Mouse (Mus musculus) erythroblast, adult 5-6 weeks (primary cell): ENCODE data around the gene Gm49510. TPM values are rescaled to one million over a fixed set of nuclear protein-coding genes. Genes with fewer than 3 reads are reported as not detected.

ENCODE experiments used
- ATAC-seq: replicated peaks from 2 replicates; pipeline ENCODE4 v1.8.0; 2016; ENCODE audit warnings: moderate number of reproducible peaks, mild to moderate bottlenecking, moderate TSS enrichment, inconsistent platforms; ENCODE audit not compliant: poor library complexity, low FRiP score, severe bottlenecking
- total RNA-seq, 2 experiments: library from RNA; stranded (forward) in 1 of 2; stranded (reverse) in 1 of 2; fragments of 150-400 nt in 1 of 2; fragments of 200-764, 138-1000 nt in 1 of 2; gene quantifications; 2 replicates each; pipeline versions ENCODE4 v1.2.3 to v1.2.4; 2015 to 2017; ENCODE audit warnings: low replicate concordance in 2 of 2

The Gm49510 gene
- total RNA-seq, 2 experiments from 2014 or later = 0.77 TPM; not detected in 1

DNA sequence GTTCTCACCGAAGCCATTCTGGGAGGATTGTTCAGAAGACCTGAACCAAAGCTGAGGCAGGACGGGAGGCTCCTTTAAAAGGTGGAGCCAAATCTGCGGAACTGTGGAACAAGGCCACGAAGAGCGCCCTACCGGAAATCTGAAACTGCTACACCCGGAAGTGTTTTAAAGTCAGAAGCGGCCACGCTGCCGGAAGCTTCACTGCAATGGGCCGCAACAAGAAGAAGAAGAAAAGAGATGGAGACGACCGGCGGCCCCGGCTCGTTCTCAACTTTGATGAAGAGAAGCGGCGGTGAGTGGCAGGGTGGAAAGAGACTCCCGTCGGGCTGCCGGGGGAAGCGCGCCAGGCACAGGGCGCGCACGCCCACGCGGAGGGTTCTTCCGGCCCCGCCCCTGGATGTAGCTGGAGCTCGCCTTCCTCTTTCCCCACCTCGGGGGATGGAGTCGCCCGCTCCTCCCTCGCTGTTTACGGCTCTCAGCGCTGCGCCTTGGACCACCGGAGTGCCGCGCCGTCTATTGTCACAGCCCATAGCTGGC lies 35.4 kb downstream of the Gm49510 start, which contains the start of gene Nol12:
Nol12 (plus strand) TSS at position 150 of the 537 bp plus-strand sequence.
- peak; percentile 89 for ATAC-seq

DNA sequence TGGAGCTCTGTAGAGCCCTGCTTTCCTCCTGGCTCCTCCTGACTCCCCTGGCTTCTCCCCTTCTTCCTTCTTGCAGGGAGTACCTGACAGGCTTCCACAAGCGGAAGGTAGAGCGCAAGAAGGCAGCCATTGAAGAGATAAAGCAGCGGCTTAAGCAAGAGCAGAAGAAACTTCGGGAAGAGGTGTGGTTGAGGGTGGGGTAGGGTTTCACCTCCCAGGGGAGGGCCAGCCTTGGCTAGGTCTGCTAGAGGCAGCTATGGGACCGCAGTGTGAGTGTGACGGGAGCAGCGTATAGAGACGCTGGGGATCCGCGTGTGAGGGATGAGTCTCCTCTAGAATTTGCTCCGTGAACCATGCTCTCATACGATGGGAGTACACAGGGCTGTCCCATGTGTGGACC lies 36.9 kb downstream of the Gm49510 start:
- ATAC-seq = no peak

DNA sequence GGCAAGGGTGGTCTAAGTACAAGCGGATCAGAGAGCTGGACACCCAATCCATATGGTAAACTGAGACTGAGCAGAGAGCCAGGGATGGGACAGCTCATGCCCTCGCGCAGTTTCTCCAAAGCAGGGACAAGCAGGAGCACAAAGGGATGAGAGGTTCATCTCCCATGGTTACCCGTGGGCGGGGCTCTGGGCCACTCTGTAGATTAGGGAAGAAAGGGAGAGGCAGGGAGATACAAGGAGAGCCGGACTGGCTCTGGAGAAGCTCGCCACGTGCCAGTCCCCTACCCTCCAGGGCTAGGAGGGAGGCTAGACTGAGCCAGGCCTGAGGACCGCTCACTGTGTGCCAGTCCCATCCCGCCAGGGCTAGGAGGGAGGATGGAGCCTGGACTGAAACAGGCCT lies 37.8 kb downstream of the Gm49510 start:
- no peak for ATAC-seq

DNA sequence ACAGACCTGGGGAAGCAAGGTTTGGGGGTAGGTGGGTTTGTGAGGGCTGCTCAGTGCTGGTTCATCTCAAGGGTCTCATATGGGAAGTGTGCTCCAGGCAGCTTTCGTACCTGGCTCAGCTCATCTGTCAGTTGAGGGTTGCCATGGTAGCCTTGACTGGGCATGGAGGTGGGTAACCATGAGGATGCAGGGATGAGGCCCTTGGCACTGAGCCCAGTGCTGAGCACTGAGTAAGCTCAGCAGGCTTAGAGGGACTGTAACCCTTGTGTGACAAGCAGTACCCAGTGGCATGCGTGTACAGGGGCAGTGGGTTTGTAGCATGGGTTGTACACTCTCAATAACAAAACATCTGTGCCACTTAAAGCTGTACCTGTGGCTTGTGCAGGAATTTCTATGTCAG lies 38.5 kb downstream of the Gm49510 start:
- no peak for ATAC-seq

DNA sequence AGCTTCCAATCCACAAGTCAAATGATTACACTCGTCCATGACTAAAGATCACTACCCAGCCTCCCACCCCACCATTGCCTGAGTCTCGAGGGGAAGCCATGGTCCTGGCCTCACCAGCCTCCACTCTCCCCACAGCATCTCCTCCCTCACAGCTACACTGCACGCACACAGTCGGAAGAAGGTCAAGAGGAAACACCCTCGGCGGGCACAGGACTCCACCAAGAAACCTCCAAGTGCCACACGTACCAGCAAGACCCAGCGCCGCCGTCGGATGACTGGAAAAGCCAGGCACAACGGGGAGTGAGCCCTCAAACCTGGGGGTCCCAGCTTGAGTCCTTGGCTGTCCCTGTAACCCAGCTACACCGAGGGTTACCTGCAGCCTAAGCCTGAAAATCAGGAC lies 40.9 kb downstream of the Gm49510 start:
- no peak for ATAC-seq

DNA sequence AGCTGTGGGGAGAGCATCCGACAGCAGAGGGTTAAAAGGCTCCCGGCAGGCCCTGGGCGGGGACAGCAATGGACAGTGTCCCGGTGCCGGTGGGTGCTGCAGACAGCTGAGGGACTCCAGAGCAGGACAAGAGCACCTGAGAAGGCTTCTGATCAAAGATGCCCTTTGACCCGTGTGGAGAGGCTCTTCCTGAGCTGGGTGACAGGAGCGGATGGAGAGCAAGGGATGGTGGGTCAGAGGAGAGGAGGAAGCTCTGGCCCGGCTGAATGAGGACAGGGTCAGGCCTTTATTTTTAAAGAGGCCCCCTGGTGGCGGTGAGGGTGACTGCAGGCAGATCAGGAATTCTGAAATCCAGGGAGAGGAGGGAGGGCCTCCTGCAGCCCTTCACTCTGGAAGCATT lies 43.2 kb downstream of the Gm49510 start:
- ATAC-seq = peak; percentile 78

DNA sequence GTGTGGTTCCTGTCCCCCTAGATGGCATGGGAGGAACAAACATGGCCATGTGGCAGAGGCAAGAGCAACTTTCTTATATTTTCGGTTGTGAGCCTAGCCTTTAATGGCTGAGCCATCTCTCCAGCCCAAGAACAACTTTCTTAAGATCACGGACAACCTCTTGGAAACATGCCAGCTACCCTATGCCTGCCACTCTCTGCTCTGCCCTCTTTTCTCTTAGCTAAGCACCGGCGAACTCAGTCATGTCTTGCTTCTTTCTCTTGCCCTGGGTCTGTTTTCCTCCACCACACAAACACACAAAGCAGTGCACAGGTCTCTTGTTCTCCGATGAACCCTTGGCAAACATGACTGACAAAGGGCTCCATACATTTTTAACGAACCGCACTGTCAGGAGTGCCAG lies 46.8 kb downstream of the Gm49510 start:
- no peak for ATAC-seq

DNA sequence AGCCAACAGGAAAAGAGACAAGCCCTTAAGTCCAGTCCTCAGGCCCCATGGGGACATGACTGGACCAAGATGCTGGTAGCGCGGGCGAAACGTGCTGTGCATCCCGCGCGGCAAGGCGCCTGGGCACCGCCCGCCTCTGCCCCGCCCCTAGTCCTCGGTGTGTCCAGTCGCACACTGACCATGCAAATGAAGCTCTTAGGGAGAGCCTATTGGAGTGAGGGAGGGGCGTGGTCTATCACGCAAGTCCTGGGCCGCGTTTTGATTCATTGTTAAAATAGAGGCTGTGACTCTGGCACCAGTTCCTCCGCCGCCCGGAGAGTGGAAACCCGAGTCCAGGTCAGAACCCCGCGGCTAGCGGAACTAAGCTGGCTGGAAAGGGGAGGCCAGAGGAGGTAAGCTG lies 48.2 kb downstream of the Gm49510 start, which contains the start of gene Triobp:
Triobp (plus strand) TSS at position 68 of the 400 bp plus-strand sequence.
- ATAC-seq = peak; percentile 78

DNA sequence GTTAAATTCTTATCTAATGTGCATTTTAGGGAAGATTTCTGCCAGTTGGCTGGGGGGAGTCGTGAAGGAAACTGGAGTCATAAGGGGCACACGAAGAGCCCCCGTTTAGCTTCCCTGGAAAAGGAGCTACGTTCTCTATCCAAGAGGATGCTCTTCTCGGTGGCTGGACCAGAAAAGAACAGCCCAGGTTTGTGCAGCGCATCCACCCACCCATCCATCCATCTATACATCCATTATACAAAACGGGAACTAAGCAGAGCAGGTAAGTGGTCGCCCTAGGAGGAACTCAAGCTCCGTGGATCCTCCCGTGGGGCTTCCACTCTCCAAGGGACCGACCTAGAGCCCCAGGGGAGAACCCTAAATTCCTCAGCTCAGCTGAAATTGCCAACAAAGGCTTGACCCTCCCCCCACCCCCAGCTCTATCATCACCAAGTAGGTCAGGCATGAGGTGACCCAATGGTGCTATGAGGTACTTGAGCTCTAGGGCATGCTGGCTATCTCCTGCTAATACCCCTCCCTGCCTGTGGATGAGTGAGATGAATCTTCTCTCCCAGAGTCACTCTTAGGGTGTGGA lies 48.8 kb downstream of the Gm49510 start:
- no peak for ATAC-seq

DNA sequence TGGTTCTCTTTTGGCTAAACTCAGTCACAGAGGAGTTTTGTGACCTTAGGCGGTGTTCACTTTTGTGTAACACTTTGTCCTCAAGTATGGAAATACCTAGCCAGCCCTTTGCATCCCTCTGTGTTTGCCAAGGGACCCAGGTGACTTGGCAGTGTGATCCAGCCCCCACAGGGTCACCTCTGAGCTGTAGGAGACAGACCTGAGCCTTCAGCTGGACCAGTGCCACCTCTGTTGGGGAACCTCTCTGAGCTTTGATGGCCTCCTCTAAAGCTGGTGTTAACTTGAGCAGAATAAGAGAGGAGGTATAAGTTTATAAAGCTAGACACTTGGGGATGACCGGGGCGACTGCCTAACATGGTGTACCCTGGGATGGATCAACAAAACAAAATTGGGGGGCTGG lies 49.4 kb downstream of the Gm49510 start:
- no peak for ATAC-seq

DNA sequence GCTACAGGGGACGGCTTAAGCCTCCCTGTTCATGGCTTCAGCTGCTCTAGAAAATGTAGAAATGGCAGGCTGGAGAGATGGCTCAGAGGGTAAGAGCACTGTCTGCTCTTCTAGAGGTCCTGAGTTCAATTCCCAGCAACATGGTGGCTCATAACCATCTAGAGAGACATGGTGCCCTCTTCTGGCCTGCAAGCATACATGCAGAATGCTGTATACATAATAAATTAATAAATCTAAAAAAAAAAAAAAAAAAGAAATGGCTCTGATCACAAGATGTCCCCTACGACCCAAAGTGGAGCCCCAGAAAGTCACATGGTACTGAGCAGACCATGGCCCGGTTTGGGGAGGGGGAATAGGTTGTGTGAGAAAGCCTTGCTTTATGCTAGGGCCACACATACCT lies 56.2 kb downstream of the Gm49510 start:
- no peak for ATAC-seq

DNA sequence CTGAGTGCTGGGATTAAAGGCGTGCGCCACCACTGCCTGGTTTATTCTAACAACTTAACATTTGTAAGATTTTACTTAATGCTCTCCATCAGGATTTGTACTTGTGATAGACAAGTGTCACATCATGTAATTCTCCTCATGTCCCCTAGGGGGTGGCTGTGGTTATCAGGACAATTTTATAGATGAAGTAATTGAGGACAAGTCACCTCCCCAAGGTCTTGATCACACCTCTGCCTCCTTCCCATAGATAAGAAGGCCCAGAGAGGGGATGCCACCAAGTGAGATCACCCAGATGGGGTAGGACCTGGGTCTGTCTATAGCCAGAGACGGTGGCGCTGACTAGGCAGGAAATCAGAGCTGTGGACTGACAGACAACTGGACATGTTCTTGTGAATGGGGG lies 56.9 kb downstream of the Gm49510 start:
- ATAC-seq = peak; percentile 50; the same call in 1 of the 2 replicates

DNA sequence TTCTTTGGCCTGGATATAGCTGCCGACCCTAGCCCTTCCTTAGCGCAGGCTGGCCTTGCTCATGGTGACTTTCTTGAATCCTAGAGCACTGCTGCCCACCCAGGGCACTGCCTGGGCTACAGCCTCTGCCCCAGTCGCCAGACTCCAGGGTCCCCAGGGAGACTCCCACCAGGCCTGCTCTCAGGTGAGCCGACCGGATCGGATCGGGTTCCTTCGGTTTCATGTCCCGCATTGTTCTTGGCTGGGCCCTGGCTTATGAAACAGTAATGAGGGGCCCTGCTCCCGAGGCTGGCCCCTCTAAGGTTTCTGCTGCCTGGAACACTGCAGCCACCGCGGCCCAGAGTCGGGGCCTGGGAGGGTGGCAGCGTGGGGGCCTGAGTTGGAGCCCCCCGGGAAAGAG lies 57.6 kb downstream of the Gm49510 start:
- ATAC-seq = no peak

DNA sequence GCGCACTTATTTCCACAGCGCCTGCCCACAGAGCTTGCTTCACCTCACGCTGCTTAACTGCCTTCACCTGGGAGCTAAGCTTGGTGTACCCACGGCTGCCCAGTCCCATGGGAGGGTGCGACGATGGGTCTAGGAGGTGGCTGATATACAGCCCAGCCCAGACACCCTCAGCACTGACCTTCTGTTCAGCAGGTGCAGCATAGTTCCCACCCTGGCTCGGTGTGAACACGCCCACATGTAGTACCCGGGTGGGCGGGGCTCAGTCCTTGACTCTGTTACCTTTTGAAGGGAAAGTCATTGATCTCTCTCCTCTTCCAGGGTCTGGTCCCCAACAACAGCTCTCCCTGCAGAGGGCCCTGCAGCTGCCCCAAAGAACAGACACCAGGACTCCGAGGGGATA lies 60.1 kb downstream of the Gm49510 start:
- ATAC-seq = no peak

DNA sequence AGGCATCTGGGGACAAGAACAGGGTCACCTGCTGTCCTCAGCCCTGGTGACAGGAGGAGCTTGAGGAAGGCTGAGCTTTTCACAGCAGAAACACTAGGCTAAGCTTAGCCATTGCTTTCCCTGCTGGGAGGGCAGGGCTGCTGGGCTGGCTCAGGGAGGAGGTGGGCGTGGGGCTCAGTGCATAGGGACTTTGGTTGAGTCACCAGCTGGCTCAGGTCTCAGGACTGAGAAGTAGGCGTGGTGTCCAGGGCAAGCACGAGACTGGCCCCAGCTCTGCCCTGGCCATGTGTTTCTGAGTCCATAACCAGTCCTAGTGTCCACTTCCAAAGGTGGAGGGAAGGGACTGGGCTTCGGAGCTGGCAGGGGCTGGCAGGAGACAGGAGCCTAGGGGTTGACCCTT lies 60.6 kb downstream of the Gm49510 start:
- no peak for ATAC-seq

DNA sequence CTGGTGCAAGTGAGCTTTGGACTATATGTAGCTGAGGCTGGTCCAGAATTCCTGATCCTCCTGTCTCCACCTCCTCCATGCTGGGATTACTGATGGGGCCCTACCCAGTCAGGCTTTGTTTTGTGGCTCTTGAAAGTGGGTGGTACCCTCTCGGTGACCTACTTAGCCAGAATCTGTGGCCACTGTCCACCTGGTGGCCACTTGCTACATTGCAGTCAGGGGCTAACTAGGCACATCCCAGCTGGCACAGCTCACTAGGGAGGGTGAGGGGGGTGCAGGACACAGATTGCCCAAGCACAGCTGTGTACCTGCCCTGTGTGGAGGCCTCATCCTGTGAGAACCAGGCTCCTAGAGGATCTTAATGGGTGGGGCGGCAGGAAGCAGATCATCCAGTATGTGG lies 63.4 kb downstream of the Gm49510 start:
- peak; percentile 72 for ATAC-seq

Other genes with a start within 250 kb of the Gm49510 start
- not detected in 2 replicates for gene Elfn2, start 180.9 kb upstream of the Gm49510 start, total RNA-seq (2015; ENCODE audit: low replicate concordance)
- 0.09 TPM in 1 of 2 replicates, not detected in the other for gene Elfn2, start 180.9 kb upstream of the Gm49510 start, total RNA-seq (2017; ENCODE audit: low replicate concordance)
- 0.38 and 1.7 TPM in 2 replicates for gene Mfng, start 126.2 kb upstream of the Gm49510 start, total RNA-seq (2015; ENCODE audit: low replicate concordance)
- gene Mfng, start 126.2 kb upstream of the Gm49510 start, total RNA-seq (2017; ENCODE audit: low replicate concordance) = 0.17 and 0.98 TPM in 2 replicates
- 0.58 TPM in 1 of 2 replicates, not detected in the other for gene Card10, start 96.6 kb upstream of the Gm49510 start, total RNA-seq (2015; ENCODE audit: low replicate concordance)
- 0.56 TPM in 1 of 2 replicates, not detected in the other for gene Card10, start 96.6 kb upstream of the Gm49510 start, total RNA-seq (2017; ENCODE audit: low replicate concordance)
- gene Cdc42ep1, start 57.0 kb upstream of the Gm49510 start, total RNA-seq (2015; ENCODE audit: low replicate concordance) = not detected in 2 replicates
- 0.70 TPM in 1 of 2 replicates, not detected in the other for gene Cdc42ep1, start 57.0 kb upstream of the Gm49510 start, total RNA-seq (2017; ENCODE audit: low replicate concordance)
- not detected in 2 replicates for gene Lgals2, start 44.1 kb upstream of the Gm49510 start, total RNA-seq (2015; ENCODE audit: low replicate concordance)
- gene Lgals2, start 44.1 kb upstream of the Gm49510 start, total RNA-seq (2017; ENCODE audit: low replicate concordance) = not detected in 2 replicates
- 6.5 and 17.1 TPM in 2 replicates for gene Gga1, start 22.5 kb upstream of the Gm49510 start, total RNA-seq (2015; ENCODE audit: low replicate concordance)
- gene Gga1, start 22.5 kb upstream of the Gm49510 start, total RNA-seq (2017; ENCODE audit: low replicate concordance) = 3.5 and 3.7 TPM in 2 replicates
- gene Sh3bp1, start 101 bp downstream of the Gm49510 start, total RNA-seq (2015; ENCODE audit: low replicate concordance) = 13.6 and 15.2 TPM in 2 replicates
- gene Sh3bp1, start 101 bp downstream of the Gm49510 start, total RNA-seq (2017; ENCODE audit: low replicate concordance) = 4.5 and 8.8 TPM in 2 replicates
- gene Pdxp, start 14.3 kb downstream of the Gm49510 start, total RNA-seq (2015; ENCODE audit: low replicate concordance) = 2.7 and 9.4 TPM in 2 replicates
- gene Pdxp, start 14.3 kb downstream of the Gm49510 start, total RNA-seq (2017; ENCODE audit: low replicate concordance) = not detected in 2 replicates
- gene Lgals1, start 27.1 kb downstream of the Gm49510 start, total RNA-seq (2015; ENCODE audit: low replicate concordance) = 46.1 and 56.2 TPM in 2 replicates
- gene Lgals1, start 27.1 kb downstream of the Gm49510 start, total RNA-seq (2017; ENCODE audit: low replicate concordance) = 77.5 and 79.0 TPM in 2 replicates
- gene Nol12, start 35.3 kb downstream of the Gm49510 start, total RNA-seq (2015; ENCODE audit: low replicate concordance) = 1.5 and 6.1 TPM in 2 replicates
- gene Nol12, start 35.3 kb downstream of the Gm49510 start, total RNA-seq (2017; ENCODE audit: low replicate concordance) = 7.6 and 10.7 TPM in 2 replicates
- gene Triobp, start 48.1 kb downstream of the Gm49510 start, total RNA-seq (2015; ENCODE audit: low replicate concordance) = 42.6 and 43.6 TPM in 2 replicates
- 16.3 and 20.9 TPM in 2 replicates for gene Triobp, start 48.1 kb downstream of the Gm49510 start, total RNA-seq (2017; ENCODE audit: low replicate concordance)
- 6.5 and 8.6 TPM in 2 replicates for gene H1f0, start 128.8 kb downstream of the Gm49510 start, total RNA-seq (2015; ENCODE audit: low replicate concordance)
- gene H1f0, start 128.8 kb downstream of the Gm49510 start, total RNA-seq (2017; ENCODE audit: low replicate concordance) = 8.2 and 20.5 TPM in 2 replicates
- not detected in 2 replicates for gene Galr3, start 142.2 kb downstream of the Gm49510 start, total RNA-seq (2015; ENCODE audit: low replicate concordance)
- gene Galr3, start 142.2 kb downstream of the Gm49510 start, total RNA-seq (2017; ENCODE audit: low replicate concordance) = not detected in 2 replicates
- 12.3 and 20.0 TPM in 2 replicates for gene Ankrd54, start 163.2 kb downstream of the Gm49510 start, total RNA-seq (2015; ENCODE audit: low replicate concordance)
- 7.5 and 11.4 TPM in 2 replicates for gene Ankrd54, start 163.2 kb downstream of the Gm49510 start, total RNA-seq (2017; ENCODE audit: low replicate concordance)
- 29.4 and 47.6 TPM in 2 replicates for gene Eif3l, start 175.5 kb downstream of the Gm49510 start, total RNA-seq (2015; ENCODE audit: low replicate concordance)
- 51.3 and 56.2 TPM in 2 replicates for gene Eif3l, start 175.5 kb downstream of the Gm49510 start, total RNA-seq (2017; ENCODE audit: low replicate concordance)
- 0.77 and 1.9 TPM in 2 replicates for gene Micall1, start 209.2 kb downstream of the Gm49510 start, total RNA-seq (2015; ENCODE audit: low replicate concordance)
- 0.68 and 0.98 TPM in 2 replicates for gene Micall1, start 209.2 kb downstream of the Gm49510 start, total RNA-seq (2017; ENCODE audit: low replicate concordance)
- 16.1 and 20.7 TPM in 2 replicates for gene Polr2f, start 241.3 kb downstream of the Gm49510 start, total RNA-seq (2015; ENCODE audit: low replicate concordance)
- gene Polr2f, start 241.3 kb downstream of the Gm49510 start, total RNA-seq (2017; ENCODE audit: low replicate concordance) = 10.8 and 13.9 TPM in 2 replicates
- not detected in 2 replicates for gene 1700088E04Rik, start 241.6 kb downstream of the Gm49510 start, total RNA-seq (2015; ENCODE audit: low replicate concordance)
- gene 1700088E04Rik, start 241.6 kb downstream of the Gm49510 start, total RNA-seq (2017; ENCODE audit: low replicate concordance) = not detected in 2 replicates